Mouse (Mus musculus): ENCODE results near the gene Gm11213. TPM values are rescaled to one million over a fixed set of nuclear protein-coding genes. Genes with fewer than 3 reads are reported as not detected.

Gene Gm11213
- polyA plus RNA-seq, 1 experiment from 2014 or later: not detected

DNA sequence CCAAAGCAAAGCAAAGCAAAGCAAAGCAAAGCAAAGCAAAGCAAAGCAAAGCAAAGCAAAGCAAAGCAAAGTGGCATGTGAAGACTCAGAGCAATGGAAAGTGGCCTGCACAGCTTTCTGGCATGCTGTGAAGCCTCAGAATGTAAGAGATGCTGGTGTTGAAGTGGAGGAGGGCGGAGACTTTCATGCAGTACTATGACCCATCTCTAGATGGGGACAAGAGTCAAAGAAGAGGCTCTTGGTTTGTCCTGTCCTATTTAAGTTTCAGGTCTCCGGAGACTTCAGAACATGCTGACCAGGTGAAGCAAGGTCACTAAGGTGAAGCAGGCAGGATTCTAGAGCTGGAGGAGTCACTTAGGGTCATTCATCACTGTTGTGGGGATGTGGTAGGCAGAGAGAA is 16.8 kb upstream of the Gm11213 start:
- H3K9ac ChIP-seq (replicated peaks; ENCODE audit: low read depth, low read length): no peak overlapping the region
- 92% methylated on average over 2 of the region's 2 CpGs for WGBS
- no peak overlapping the region for H3K4me3 ChIP-seq (ENCODE audit: low read depth, low read length)
- no peaks in the 10 kb centered on the region for H3K27me3 ChIP-seq (ENCODE audit: control insufficient read depth, insufficient read depth, low read length)
- no peak overlapping the region for H3K4me2 ChIP-seq (ENCODE audit: low read depth, low read length)
- no peak for ATAC-seq (ENCODE audit: low read depth)
- H3K27ac ChIP-seq (ENCODE audit: low read depth, low read length): no peak overlapping the region
- no peaks in the 10 kb centered on the region for H3K36me3 ChIP-seq (ENCODE audit: control insufficient read depth, insufficient read depth, low read length)
- H3K4me1 ChIP-seq (ENCODE audit: control insufficient read depth, insufficient read depth, low read length): no peaks in the 10 kb centered on the region
- no peaks in the 10 kb centered on the region for H3K9me3 ChIP-seq (ENCODE audit: control insufficient read depth, low read length)

DNA sequence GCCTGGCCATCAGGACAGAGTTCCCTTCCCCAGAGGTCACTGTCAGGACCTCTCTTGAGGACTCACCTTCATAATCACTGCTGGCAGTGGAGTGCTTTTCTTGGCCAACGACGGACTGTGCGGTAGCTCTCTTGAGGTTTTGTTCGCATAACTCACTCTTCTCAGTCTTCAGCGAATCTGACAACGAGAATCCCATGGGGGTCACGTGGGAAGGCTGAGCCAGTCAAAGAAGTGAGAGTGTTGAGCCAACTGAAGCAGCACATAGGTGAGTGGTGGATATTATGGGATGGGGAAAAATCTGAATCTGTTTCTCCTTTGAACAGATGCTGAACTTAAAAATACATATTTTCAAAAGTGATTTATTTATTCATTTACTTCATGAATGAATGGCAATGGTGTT is 3.3 kb upstream of the Gm11213 start:
- no peak for ATAC-seq (ENCODE audit: low read depth)
- 79% methylated on average over 7 of the region's 7 CpGs for WGBS

DNA sequence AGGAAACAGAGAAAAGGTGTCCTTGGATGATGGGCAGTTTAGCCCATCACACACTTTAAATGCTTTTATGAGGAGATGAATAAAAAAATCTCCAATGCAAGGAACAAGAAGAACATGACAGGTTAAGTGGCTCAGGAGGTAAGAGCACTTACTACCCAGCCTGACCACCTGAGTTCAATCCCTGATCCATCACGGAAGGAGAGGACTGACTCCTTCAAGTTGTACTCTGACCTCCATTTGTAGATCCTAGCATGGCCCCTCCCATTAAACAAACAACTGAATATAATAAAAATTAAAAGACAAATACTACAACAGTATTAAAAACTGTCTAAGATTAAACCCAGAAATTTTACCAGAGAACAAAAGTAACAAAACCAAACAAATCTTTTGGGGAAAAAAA is 907 bp upstream of the Gm11213 start:
- H3K27me3 ChIP-seq (ENCODE audit: control insufficient read depth, insufficient read depth, low read length): no peaks in the 10 kb centered on the region
- no peak overlapping the region for H3K4me2 ChIP-seq (ENCODE audit: low read depth, low read length)
- 88% methylated on average over 1 of the region's 1 CpGs for WGBS
- H3K9me3 ChIP-seq (ENCODE audit: control insufficient read depth, low read length): no peaks in the 10 kb centered on the region
- H3K9ac ChIP-seq (replicated peaks; ENCODE audit: low read depth, low read length): no peak overlapping the region
- no peaks in the 10 kb centered on the region for H3K4me1 ChIP-seq (ENCODE audit: control insufficient read depth, insufficient read depth, low read length)
- no peaks in the 10 kb centered on the region for H3K36me3 ChIP-seq (ENCODE audit: control insufficient read depth, insufficient read depth, low read length)
- H3K4me3 ChIP-seq (ENCODE audit: low read depth, low read length): no peak overlapping the region
- H3K27ac ChIP-seq (ENCODE audit: low read depth, low read length): no peak overlapping the region
- ATAC-seq (ENCODE audit: low read depth): no peak

More for the DNA sequence above, 3.3 kb upstream of the Gm11213 start:
- Histone ChIP-seq H3K36me3 (ENCODE audit: control insufficient read depth, insufficient read depth, low read length) (no peaks in the 10 kb centered on the region), H3K27me3 (ENCODE audit: control insufficient read depth, insufficient read depth, low read length) (no peaks in the 10 kb centered on the region), H3K9ac (replicated peaks; ENCODE audit: low read depth, low read length) (no peak overlapping the region), H3K4me1 (ENCODE audit: control insufficient read depth, insufficient read depth, low read length) (no peaks in the 10 kb centered on the region), H3K4me2 (ENCODE audit: low read depth, low read length) (no peak overlapping the region), H3K27ac (ENCODE audit: low read depth, low read length) (no peak overlapping the region), H3K4me3 (ENCODE audit: low read depth, low read length) (no peak overlapping the region), H3K9me3 (ENCODE audit: control insufficient read depth, low read length) (no peaks in the 10 kb centered on the region)

DNA sequence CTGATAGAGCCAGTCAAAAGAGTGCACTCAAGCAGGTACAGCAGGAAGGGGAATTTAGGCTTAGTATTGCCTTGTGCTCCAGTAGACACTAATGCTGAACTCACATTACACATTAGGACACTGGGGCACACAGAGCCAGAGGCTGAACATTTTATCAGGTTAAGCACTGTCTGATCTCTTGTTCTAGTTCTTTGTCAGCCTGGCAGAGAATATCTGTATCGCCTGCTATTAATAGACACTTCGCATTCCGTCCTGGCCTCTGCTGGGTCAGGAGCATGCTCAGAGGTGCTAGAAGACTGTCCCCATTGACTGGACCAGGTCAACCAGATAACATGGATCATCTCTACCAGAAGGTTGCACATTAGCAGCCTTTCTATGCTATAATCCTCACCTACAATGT is 484 bp upstream of the Gm11213 start:
- no peak overlapping the region for H3K4me2 ChIP-seq (ENCODE audit: low read depth, low read length)
- H3K36me3 ChIP-seq (ENCODE audit: control insufficient read depth, insufficient read depth, low read length): no peaks in the 10 kb centered on the region
- no peak overlapping the region for H3K4me3 ChIP-seq (ENCODE audit: low read depth, low read length)
- no peak overlapping the region for H3K27ac ChIP-seq (ENCODE audit: low read depth, low read length)
- H3K9me3 ChIP-seq (ENCODE audit: control insufficient read depth, low read length): no peaks in the 10 kb centered on the region
- H3K27me3 ChIP-seq (ENCODE audit: control insufficient read depth, insufficient read depth, low read length): no peaks in the 10 kb centered on the region
- no peaks in the 10 kb centered on the region for H3K4me1 ChIP-seq (ENCODE audit: control insufficient read depth, insufficient read depth, low read length)
- WGBS: 90% methylated on average over 3 of the region's 3 CpGs
- ATAC-seq (ENCODE audit: low read depth): no peak
- H3K9ac ChIP-seq (replicated peaks; ENCODE audit: low read depth, low read length): no peak overlapping the region

DNA sequence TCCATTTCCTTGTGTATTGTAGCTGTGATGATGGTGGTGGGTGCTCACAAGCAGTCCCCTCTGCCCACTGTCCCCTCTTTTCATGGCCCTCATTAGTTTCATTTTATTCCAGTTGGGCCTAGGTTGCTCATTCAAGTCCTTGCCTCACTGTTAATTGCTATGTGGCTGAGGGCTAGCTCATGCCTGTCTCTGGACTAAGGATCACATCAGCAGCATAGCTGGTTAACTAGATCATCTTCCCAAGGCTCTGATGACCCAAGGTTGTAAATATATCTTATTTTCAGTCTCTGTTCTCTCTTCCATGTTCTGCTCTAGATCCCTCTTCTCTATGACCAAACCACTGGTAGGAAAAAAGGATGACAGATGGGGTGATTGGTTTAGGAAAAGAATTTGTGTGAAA is 3.8 kb downstream of the Gm11213 start:
- Histone ChIP-seq H3K9ac (replicated peaks; ENCODE audit: low read depth, low read length) (no peak overlapping the region), H3K36me3 (ENCODE audit: control insufficient read depth, insufficient read depth, low read length) (no peaks in the 10 kb centered on the region), H3K27ac (ENCODE audit: low read depth, low read length) (no peak overlapping the region), H3K4me2 (ENCODE audit: low read depth, low read length) (no peak overlapping the region), H3K4me1 (ENCODE audit: control insufficient read depth, insufficient read depth, low read length) (no peaks in the 10 kb centered on the region), H3K4me3 (ENCODE audit: low read depth, low read length) (no peak overlapping the region), H3K9me3 (ENCODE audit: control insufficient read depth, low read length) (no peaks in the 10 kb centered on the region), H3K27me3 (ENCODE audit: control insufficient read depth, insufficient read depth, low read length) (no peaks in the 10 kb centered on the region)
- no peak for ATAC-seq (ENCODE audit: low read depth)

DNA sequence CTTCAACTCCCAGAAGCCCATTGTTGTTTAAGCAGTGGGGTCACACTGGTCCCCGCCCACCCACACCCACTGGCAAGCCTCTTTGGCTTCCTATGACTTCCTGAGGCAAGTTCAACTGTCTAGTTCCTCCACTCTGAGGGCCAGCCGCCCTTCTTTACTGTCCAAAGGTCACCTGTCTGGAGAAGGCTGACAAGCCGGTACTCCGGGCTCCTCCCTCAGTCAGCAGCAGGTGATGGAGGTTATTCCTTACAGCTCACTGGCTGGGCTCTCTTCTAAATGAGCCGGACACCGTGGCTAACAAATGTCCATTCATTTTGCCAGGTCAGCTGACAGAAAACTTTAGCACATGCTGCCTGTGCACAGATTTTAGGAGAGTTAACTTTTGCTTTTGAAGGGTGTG is 4.3 kb downstream of the Gm11213 start:
- Histone ChIP-seq H3K4me2 (ENCODE audit: low read depth, low read length) (no peak overlapping the region), H3K4me1 (ENCODE audit: control insufficient read depth, insufficient read depth, low read length) (no peaks in the 10 kb centered on the region), H3K4me3 (ENCODE audit: low read depth, low read length) (no peak overlapping the region), H3K9ac (replicated peaks; ENCODE audit: low read depth, low read length) (no peak overlapping the region), H3K27ac (ENCODE audit: low read depth, low read length) (no peak overlapping the region), H3K9me3 (ENCODE audit: control insufficient read depth, low read length) (no peaks in the 10 kb centered on the region), H3K36me3 (ENCODE audit: control insufficient read depth, insufficient read depth, low read length) (no peaks in the 10 kb centered on the region), H3K27me3 (ENCODE audit: control insufficient read depth, insufficient read depth, low read length) (no peaks in the 10 kb centered on the region)
- WGBS: 83% methylated on average over 6 of the region's 6 CpGs
- ATAC-seq (ENCODE audit: low read depth): no peak

DNA sequence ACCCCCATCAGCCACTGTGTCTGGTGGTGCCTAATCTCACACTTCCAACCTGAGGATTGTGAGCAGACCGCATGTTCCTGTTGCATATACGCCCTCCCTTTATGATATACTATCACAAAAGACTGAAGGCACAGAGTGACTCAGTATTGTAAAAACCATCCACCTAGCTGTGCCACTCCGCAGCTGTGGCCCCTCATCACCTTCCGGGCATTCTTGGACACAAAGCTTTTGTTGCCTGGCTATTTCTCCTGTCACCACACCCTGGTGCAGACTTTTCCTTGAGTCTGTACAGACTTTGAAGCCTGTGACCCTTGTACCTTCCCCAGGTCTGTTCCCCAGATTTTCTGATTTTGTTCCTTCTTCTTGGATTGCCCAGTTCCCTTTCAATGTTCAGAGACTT is 9.1 kb downstream of the Gm11213 start:
- ATAC-seq (ENCODE audit: low read depth): no peak
- 96% methylated on average over 4 of the region's 4 CpGs for WGBS
- H3K4me1 ChIP-seq (ENCODE audit: control insufficient read depth, insufficient read depth, low read length): no peaks in the 10 kb centered on the region
- H3K4me2 ChIP-seq (ENCODE audit: low read depth, low read length): no peak overlapping the region
- H3K4me3 ChIP-seq (ENCODE audit: low read depth, low read length): no peak overlapping the region
- H3K9me3 ChIP-seq (ENCODE audit: control insufficient read depth, low read length): no peaks in the 10 kb centered on the region
- no peaks in the 10 kb centered on the region for H3K36me3 ChIP-seq (ENCODE audit: control insufficient read depth, insufficient read depth, low read length)
- H3K27me3 ChIP-seq (ENCODE audit: control insufficient read depth, insufficient read depth, low read length): no peaks in the 10 kb centered on the region
- H3K27ac ChIP-seq (ENCODE audit: low read depth, low read length): no peak overlapping the region
- H3K9ac ChIP-seq (replicated peaks; ENCODE audit: low read depth, low read length): no peak overlapping the region

DNA sequence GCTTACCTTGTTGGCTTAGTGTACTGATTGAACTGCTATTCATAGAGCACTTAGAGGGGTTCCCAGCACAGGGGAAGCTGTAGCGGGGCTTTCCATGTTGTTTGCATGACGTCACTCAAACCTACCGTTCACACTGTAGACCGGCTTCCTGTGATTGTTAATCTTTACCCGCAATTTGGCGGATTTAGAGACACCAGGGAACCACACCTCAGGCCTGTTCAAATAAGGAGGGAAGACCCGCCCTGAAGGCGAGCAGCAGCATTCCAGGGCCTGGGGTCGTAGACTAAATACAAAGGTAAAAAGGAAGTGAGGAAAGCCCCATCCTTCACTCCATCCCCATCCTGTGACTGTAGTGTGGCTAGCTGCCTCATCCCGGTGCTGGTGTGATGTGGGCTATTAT is 9.8 kb downstream of the Gm11213 start:
- Histone ChIP-seq H3K9ac (replicated peaks; ENCODE audit: low read depth, low read length) (no peak overlapping the region), H3K27ac (ENCODE audit: low read depth, low read length) (no peak overlapping the region), H3K9me3 (ENCODE audit: control insufficient read depth, low read length) (no peaks in the 10 kb centered on the region), H3K36me3 (ENCODE audit: control insufficient read depth, insufficient read depth, low read length) (no peaks in the 10 kb centered on the region), H3K4me3 (ENCODE audit: low read depth, low read length) (no peak overlapping the region), H3K4me2 (ENCODE audit: low read depth, low read length) (no peak overlapping the region), H3K27me3 (ENCODE audit: control insufficient read depth, insufficient read depth, low read length) (no peaks in the 10 kb centered on the region), H3K4me1 (ENCODE audit: control insufficient read depth, insufficient read depth, low read length) (no peaks in the 10 kb centered on the region)
- WGBS: 82% methylated on average over 10 of the region's 10 CpGs
- no peak for ATAC-seq (ENCODE audit: low read depth)

DNA sequence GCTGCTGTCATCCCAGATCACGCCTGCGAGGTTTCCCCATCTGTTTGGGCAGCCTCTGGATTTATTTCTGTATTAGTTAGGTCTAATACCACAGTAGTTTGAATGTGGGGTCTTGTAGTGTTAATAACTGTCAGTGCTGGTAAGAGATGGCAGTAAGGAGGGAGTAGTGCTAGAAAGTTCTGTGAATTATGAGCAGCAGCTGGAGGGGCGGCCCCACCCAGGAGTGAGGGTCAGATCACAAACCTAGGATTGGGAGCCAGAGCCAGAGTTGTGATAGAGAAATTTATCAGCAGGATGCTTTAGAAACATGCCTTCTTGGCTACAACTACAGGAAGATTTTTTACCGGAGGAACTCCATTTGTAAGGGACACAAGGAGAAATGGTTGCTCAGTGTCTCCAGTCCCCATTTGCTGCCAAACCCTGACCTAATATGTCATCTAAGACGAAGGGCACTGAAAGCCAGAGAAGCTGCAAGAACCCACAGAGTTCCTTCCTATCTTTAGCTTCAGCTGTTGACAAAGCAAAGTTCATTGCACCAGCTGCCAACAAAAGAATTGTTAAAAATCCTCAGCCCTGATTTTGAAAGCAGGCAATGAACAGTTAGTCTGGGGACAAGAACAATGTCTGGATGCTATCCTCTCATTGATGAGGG is 10.5 kb downstream of the Gm11213 start:
- H3K27me3 ChIP-seq (ENCODE audit: control insufficient read depth, insufficient read depth, low read length): no peaks in the 10 kb centered on the region
- no peak overlapping the region for H3K9ac ChIP-seq (replicated peaks; ENCODE audit: low read depth, low read length)
- H3K4me1 ChIP-seq (ENCODE audit: control insufficient read depth, insufficient read depth, low read length): no peaks in the 10 kb centered on the region
- H3K4me2 ChIP-seq (ENCODE audit: low read depth, low read length): no peak overlapping the region
- no peak for ATAC-seq (ENCODE audit: low read depth)
- WGBS: 81% methylated on average over 5 of the region's 5 CpGs
- H3K9me3 ChIP-seq (ENCODE audit: control insufficient read depth, low read length): no peaks in the 10 kb centered on the region
- no peaks in the 10 kb centered on the region for H3K36me3 ChIP-seq (ENCODE audit: control insufficient read depth, insufficient read depth, low read length)
- no peak overlapping the region for H3K27ac ChIP-seq (ENCODE audit: low read depth, low read length)
- H3K4me3 ChIP-seq (ENCODE audit: low read depth, low read length): no peak overlapping the region
